Mouse (Mus musculus): ENCODE measurements around the gene Raly. TPM values are rescaled to one million over a fixed set of nuclear protein-coding genes. Genes with fewer than 3 reads are reported as not detected.
"Not testable (repeated sequence)": the region's sequence is repeated elsewhere in the genome, so short reads cannot be mapped to it uniquely, and the experiment has no call there.

Gene Raly
- polyA plus RNA-seq, 1 experiment: 104 TPM

- Histone ChIP-seq H3K4me3 (replicated peaks; ENCODE audit: control insufficient read depth, low read depth, low read length) (no peak overlapping the region), H3K27ac (ENCODE audit: control insufficient read depth, insufficient read depth, low read depth, low read length, poor library complexity) (no peak overlapping the region)
- 42% methylated on average over 3 of the region's 3 CpGs for WGBS
These were observed 111.2 kb downstream of the Raly start for GRCm38 (mm10) chr2:154902111-154902510.

GRCm38 (mm10) chr2:154905796-154906195, 114.9 kb downstream of the Raly start:
- TF ChIP-seq CTCF (IDR thresholded peaks at IDR 0.05; ENCODE audit: control insufficient read depth, insufficient read depth, low read length) (no peak), POLR2A (IDR thresholded peaks at IDR 0.05; ENCODE audit: borderline replicate concordance, control insufficient read depth, low read depth, low read length) (no peak)
- H3K4me1 ChIP-seq (ENCODE audit: control insufficient read depth, insufficient read depth, low read length): no peaks in the 10 kb centered on the region
- WGBS: 57% methylated on average over 2 of the region's 2 CpGs
- no peak overlapping the region for H3K4me3 ChIP-seq (replicated peaks; ENCODE audit: control insufficient read depth, low read depth, low read length)
- no peak overlapping the region for H3K27ac ChIP-seq (ENCODE audit: control insufficient read depth, insufficient read depth, low read depth, low read length, poor library complexity)

More at GRCm38 (mm10) chr2:154902111-154902510, 111.2 kb downstream of the Raly start:
- TF ChIP-seq CTCF (IDR thresholded peaks at IDR 0.05; ENCODE audit: control insufficient read depth, insufficient read depth, low read length) (no peak), POLR2A (IDR thresholded peaks at IDR 0.05; ENCODE audit: borderline replicate concordance, control insufficient read depth, low read depth, low read length) (no peak)
- H3K4me1 ChIP-seq (ENCODE audit: control insufficient read depth, insufficient read depth, low read length): no peaks in the 10 kb centered on the region

GRCm38 (mm10) chr2:154908223-154908622, 117.3 kb downstream of the Raly start:
- WGBS: 48% methylated on average over 2 of the region's 2 CpGs
- TF ChIP-seq CTCF (IDR thresholded peaks at IDR 0.05; ENCODE audit: control insufficient read depth, insufficient read depth, low read length): peak; percentile 51
- not testable (repeated sequence) for H3K27ac ChIP-seq (ENCODE audit: control insufficient read depth, insufficient read depth, low read depth, low read length, poor library complexity); H3K4me3 ChIP-seq (replicated peaks; ENCODE audit: control insufficient read depth, low read depth, low read length); H3K4me1 ChIP-seq (ENCODE audit: control insufficient read depth, insufficient read depth, low read length)

GRCm38 (mm10) chr2:154909789-154910188, 118.9 kb downstream of the Raly start:
- 79% methylated on average over 6 of the region's 6 CpGs for WGBS
- no peaks in the 10 kb centered on the region for H3K4me1 ChIP-seq (ENCODE audit: control insufficient read depth, insufficient read depth, low read length)
- TF ChIP-seq POLR2A (IDR thresholded peaks at IDR 0.05; ENCODE audit: borderline replicate concordance, control insufficient read depth, low read depth, low read length) (no peak), CTCF (IDR thresholded peaks at IDR 0.05; ENCODE audit: control insufficient read depth, insufficient read depth, low read length) (peak; percentile 45)
- H3K4me3 ChIP-seq (replicated peaks; ENCODE audit: control insufficient read depth, low read depth, low read length): no peak overlapping the region
- no peak overlapping the region for H3K27ac ChIP-seq (ENCODE audit: control insufficient read depth, insufficient read depth, low read depth, low read length, poor library complexity)

- no peak for TF ChIP-seq POLR2A (IDR thresholded peaks at IDR 0.05; ENCODE audit: borderline replicate concordance, control insufficient read depth, low read depth, low read length)
- TF ChIP-seq CTCF (IDR thresholded peaks at IDR 0.05; ENCODE audit: control insufficient read depth, insufficient read depth, low read length): no peak
- no peak overlapping the region for H3K27ac ChIP-seq (ENCODE audit: control insufficient read depth, insufficient read depth, low read depth, low read length, poor library complexity)
- WGBS: 84% methylated on average over 12 of the region's 12 CpGs
- no peaks in the 10 kb centered on the region for H3K4me1 ChIP-seq (ENCODE audit: control insufficient read depth, insufficient read depth, low read length)
- H3K4me3 ChIP-seq (replicated peaks; ENCODE audit: control insufficient read depth, low read depth, low read length): no peak overlapping the region
These were observed 125.1 kb downstream of the Raly start for GRCm38 (mm10) chr2:154915922-154916541.

GRCm38 (mm10) chr2:154916547-154916946, 125.7 kb downstream of the Raly start:
- TF ChIP-seq POLR2A (IDR thresholded peaks at IDR 0.05; ENCODE audit: borderline replicate concordance, control insufficient read depth, low read depth, low read length) (no peak), CTCF (IDR thresholded peaks at IDR 0.05; ENCODE audit: control insufficient read depth, insufficient read depth, low read length) (peak; percentile 52)
- no peak overlapping the region for H3K4me3 ChIP-seq (replicated peaks; ENCODE audit: control insufficient read depth, low read depth, low read length)
- 8% methylated on average over 2 of the region's 2 CpGs for WGBS
- H3K4me1 ChIP-seq (ENCODE audit: control insufficient read depth, insufficient read depth, low read length): no peaks in the 10 kb centered on the region
- H3K27ac ChIP-seq (ENCODE audit: control insufficient read depth, insufficient read depth, low read depth, low read length, poor library complexity): no peak overlapping the region

Other genes with a start within 250 kb of the Raly start
- gene 1700003F12Rik, start 244.0 kb upstream of the Raly start, polyA plus RNA-seq (2011; ENCODE audit: insufficient read depth, insufficient read length, low replicate concordance, missing spikeins): not detected in 2 replicates
- not detected in 2 replicates for gene Actl10, start 239.3 kb upstream of the Raly start, polyA plus RNA-seq (2011; ENCODE audit: insufficient read depth, insufficient read length, low replicate concordance, missing spikeins)
- gene Necab3, start 232.2 kb upstream of the Raly start, polyA plus RNA-seq (2011; ENCODE audit: insufficient read depth, insufficient read length, low replicate concordance, missing spikeins): 3.5 and 5.3 TPM in 2 replicates
- gene E2f1, start 221.2 kb upstream of the Raly start, polyA plus RNA-seq (2011; ENCODE audit: insufficient read depth, insufficient read length, low replicate concordance, missing spikeins): 49.6 and 63.0 TPM in 2 replicates
- gene Pxmp4, start 187.4 kb upstream of the Raly start, polyA plus RNA-seq (2011; ENCODE audit: insufficient read depth, insufficient read length, low replicate concordance, missing spikeins): 11.3 and 12.1 TPM in 2 replicates
- 1.8 and 2.6 TPM in 2 replicates for gene Zfp341, start 177.8 kb upstream of the Raly start, polyA plus RNA-seq (2011; ENCODE audit: insufficient read depth, insufficient read length, low replicate concordance, missing spikeins)
- gene 4930519P11Rik, start 177.7 kb upstream of the Raly start, polyA plus RNA-seq (2011; ENCODE audit: insufficient read depth, insufficient read length, low replicate concordance, missing spikeins): not detected in 2 replicates
- 132 and 162 TPM in 2 replicates for gene Chmp4b, start 139.4 kb upstream of the Raly start, polyA plus RNA-seq (2011; ENCODE audit: insufficient read depth, insufficient read length, low replicate concordance, missing spikeins)
- gene Gm14214, start 21.1 kb upstream of the Raly start, polyA plus RNA-seq (2011; ENCODE audit: insufficient read depth, insufficient read length, low replicate concordance, missing spikeins): not detected in 2 replicates
- gene a, start 306 bp downstream of the Raly start, polyA plus RNA-seq (2011; ENCODE audit: insufficient read depth, insufficient read length, low replicate concordance, missing spikeins): not detected in 2 replicates
- gene Eif2s2, start 101.8 kb downstream of the Raly start, polyA plus RNA-seq (2011; ENCODE audit: insufficient read depth, insufficient read length, low replicate concordance, missing spikeins): 46.8 and 88.6 TPM in 2 replicates
- not detected in 2 replicates for gene Gm14226, start 227.2 kb downstream of the Raly start, polyA plus RNA-seq (2011; ENCODE audit: insufficient read depth, insufficient read length, low replicate concordance, missing spikeins)

All from bone marrow, adult 2 months (tissue).